Mouse (Mus musculus) G1E (cell line): ENCODE results near the gene Icosl. TPM values are rescaled to one million over a fixed set of nuclear protein-coding genes. Genes with fewer than 3 reads are reported as not detected.
"Not testable (repeated sequence)": the region's sequence is repeated elsewhere in the genome, so short reads cannot be mapped to it uniquely, and the experiment has no call there.

ENCODE experiments used
- ATAC-seq: 2 replicates; pipeline ENCODE4 v1.8.0; 2016; ENCODE audit warnings: mild to moderate bottlenecking; ENCODE audit not compliant: insufficient number of reproducible peaks, poor library complexity, low FRiP score, severe bottlenecking; ENCODE audit errors: extremely low read depth
- DNase-seq: peaks from one replicate; pipeline ENCODE4 v3.0.0; 2012; ENCODE audit warnings: low spot score
- H3K27me3 ChIP-seq: 2 replicates; pipeline ENCODE4 v1.6.1; 2012; ENCODE audit warnings: mild to moderate bottlenecking, low read length, inconsistent platforms; ENCODE audit not compliant: insufficient read depth
- H3K36me3 ChIP-seq: replicated peaks from 2 replicates; pipeline ENCODE3; 2012; ENCODE audit warnings: mild to moderate bottlenecking, inconsistent platforms
- H3K4me1 ChIP-seq: 2 replicates; pipeline ENCODE4 v1.6.1; 2012; ENCODE audit warnings: low read depth, low read length, inconsistent platforms, mixed read lengths; ENCODE audit not compliant: insufficient read depth
- H3K4me3 ChIP-seq: 2 replicates; pipeline ENCODE4 v1.5.1; 2012; ENCODE audit warnings: low read depth, mild to moderate bottlenecking, inconsistent platforms, low read length, moderate library complexity, mixed read lengths
- H3K9me3 ChIP-seq: replicated peaks from 2 replicates; pipeline ENCODE4 v1.6.1; 2012; ENCODE audit warnings: inconsistent platforms
- CTCF ChIP-seq: IDR thresholded peaks from 2 replicates; pipeline ENCODE4 v1.5.1; 2012; ENCODE audit warnings: low read depth, low read length, inconsistent platforms, mixed read lengths
- GATA1 ChIP-seq: IDR thresholded peaks from 2 replicates; pipeline ENCODE4 v1.6.1; 2012; ENCODE audit warnings: borderline replicate concordance, low read length, inconsistent platforms, mixed read lengths
- GATA2 ChIP-seq: IDR thresholded peaks from 2 replicates; pipeline ENCODE4 v1.6.1; 2012; ENCODE audit warnings: low read depth, low read length, inconsistent platforms, borderline replicate concordance
- POLR2AphosphoS5 ChIP-seq: IDR thresholded peaks from 2 replicates; pipeline ENCODE4 v1.6.1; 2012; ENCODE audit warnings: low read depth, low read length, inconsistent platforms; ENCODE audit not compliant: insufficient replicate concordance
- TAL1 ChIP-seq: conservative IDR thresholded peaks from 2 replicates; pipeline ENCODE4 v1.6.1; 2012; ENCODE audit warnings: low read depth, low read length, inconsistent platforms, mixed read lengths
- polyA plus RNA-seq: library from polyadenylated mRNA; stranded (reverse); fragments of >175 nt; gene quantifications from 2 replicates; pipeline ENCODE4 v1.2.3, GENCODE M21; 2012
- total RNA-seq, 2 experiments: library from RNA; stranded (forward) in 1 of 2; stranded (reverse) in 1 of 2; fragments of 200-1000 nt in 1 of 2; fragments of >200 nt in 1 of 2; fragmentation: Nextera tagmentation in 1 of 2; gene quantifications; 2 replicates each; pipeline ENCODE4 v1.2.3; 2014 to 2017

Gene Icosl
- total RNA-seq (2014; fragmentation: Nextera tagmentation) (not detected in 2 replicates), total RNA-seq (2017) (0.12 and 0.22 TPM in 2 replicates), polyA plus RNA-seq (not detected in 2 replicates)

GRCm38 (mm10) chr10:78069101-78070011 lies at the start of gene Icosl:
Icosl (plus strand) TSS chr10:78069302.
- H3K4me3 ChIP-seq = no peak within 1 kb of the TSS
- H3K36me3 ChIP-seq = no peaks in the 10 kb centered on the region
- no peak for DNase-seq
- TF ChIP-seq POLR2AphosphoS5 (no peak), TAL1 (no peak), GATA1 (no peak), GATA2 (no peak), CTCF (no peak)
- no peaks in the 10 kb centered on the region for H3K4me1 ChIP-seq
- no peaks in the 10 kb centered on the region for H3K9me3 ChIP-seq
- peaks cover 12% of the 10 kb centered on the region for H3K27me3 ChIP-seq
- no peak for ATAC-seq

GRCm38 (mm10) chr10:78019984-78020383 lies 49.1 kb upstream of the Icosl start:
- H3K36me3 ChIP-seq, H3K4me3 ChIP-seq, H3K9me3 ChIP-seq, DNase-seq, ATAC-seq: not testable (repeated sequence)
- peaks cover 14% of the 10 kb centered on the region for H3K4me1 ChIP-seq
- peaks cover 24% of the 10 kb centered on the region for H3K27me3 ChIP-seq

GRCm38 (mm10) chr10:78025453-78025852 lies 43.6 kb upstream of the Icosl start:
- DNase-seq, H3K4me3 ChIP-seq, H3K36me3 ChIP-seq, ATAC-seq, H3K9me3 ChIP-seq, H3K4me1 ChIP-seq: not testable (repeated sequence)
- H3K27me3 ChIP-seq = peaks cover 15% of the 10 kb centered on the region

GRCm38 (mm10) chr10:78028129-78028528 lies 41.0 kb upstream of the Icosl start:
- H3K36me3 ChIP-seq = no peaks in the 10 kb centered on the region
- TF ChIP-seq GATA1 (no peak), GATA2 (no peak), CTCF (peak; percentile 87), POLR2AphosphoS5 (no peak)
- no peak for ATAC-seq

GRCm38 (mm10) chr10:78029080-78029479 lies 40.0 kb upstream of the Icosl start:
- DNase-seq (no peak), ATAC-seq (no peak)
- no peak for TF ChIP-seq TAL1
- no peak for TF ChIP-seq CTCF
- no peak for TF ChIP-seq GATA2
- TF ChIP-seq POLR2AphosphoS5 = no peak
- no peak for TF ChIP-seq GATA1
- peaks cover 25% of the 10 kb centered on the region for H3K27me3 ChIP-seq
- H3K36me3 ChIP-seq = no peaks in the 10 kb centered on the region
- H3K4me3 ChIP-seq = no peak overlapping the region
- H3K4me1 ChIP-seq = no peaks in the 10 kb centered on the region; the same call in 1 of the 2 replicates
- no peaks in the 10 kb centered on the region for H3K9me3 ChIP-seq

More at GRCm38 (mm10) chr10:78028129-78028528, 41.0 kb upstream of the Icosl start:
- no peak overlapping the region for H3K4me3 ChIP-seq
- no peaks in the 10 kb centered on the region; the same call in 1 of the 2 replicates for H3K4me1 ChIP-seq
- H3K27me3 ChIP-seq = peaks cover 25% of the 10 kb centered on the region
- DNase-seq = no peak
- no peaks in the 10 kb centered on the region for H3K9me3 ChIP-seq

- no peak overlapping the region for H3K4me3 ChIP-seq
- H3K27me3 ChIP-seq = peaks cover 31% of the 10 kb centered on the region
- H3K9me3 ChIP-seq = no peaks in the 10 kb centered on the region
- no peaks in the 10 kb centered on the region for H3K36me3 ChIP-seq
- DNase-seq = no peak
- ATAC-seq = no peak
- TF ChIP-seq TAL1 (no peak), POLR2AphosphoS5 (no peak), GATA2 (no peak), GATA1 (no peak), CTCF (no peak)
- no peaks in the 10 kb centered on the region; the same call in 1 of the 2 replicates for H3K4me1 ChIP-seq
These were observed 37.1 kb upstream of the Icosl start for GRCm38 (mm10) chr10:78031987-78032386.

- TF ChIP-seq POLR2AphosphoS5 (no peak), GATA1 (no peak), GATA2 (no peak), TAL1 (no peak), CTCF (no peak)
- ATAC-seq (no peak), DNase-seq (no peak)
- Histone ChIP-seq H3K36me3 (no peaks in the 10 kb centered on the region), H3K4me1 (no peaks in the 10 kb centered on the region), H3K4me3 (no peak overlapping the region), H3K9me3 (no peaks in the 10 kb centered on the region), H3K27me3 (peaks cover 26% of the 10 kb centered on the region)
These were observed 32.0 kb upstream of the Icosl start for GRCm38 (mm10) chr10:78037139-78037538.
